Mouse (Mus musculus) hindbrain, embryonic 12.5 days (tissue): Measurements from ENCODE around the gene Vmn1r64. TPM values are rescaled to one million over a fixed set of nuclear protein-coding genes. Genes with fewer than 3 reads are reported as not detected.
"Not testable (repeated sequence)": the region's sequence is repeated elsewhere in the genome, so short reads cannot be mapped to it uniquely, and the experiment has no call there.

Experiments
- ATAC-seq: fragments of 200-750 bp; cut with Nextera tagmentation; 2 replicates; pipeline ENCODE4 v1.8.0; 2017; ENCODE audit warnings: moderate TSS enrichment; ENCODE audit not compliant: low FRiP score
- H3K27ac ChIP-seq: fragments of 300-500 bp; sonication (generic); 2 replicates; pipeline ENCODE4 v1.5.1; 2016; ENCODE audit warnings: mild to moderate bottlenecking
- H3K27me3 ChIP-seq: fragments of 300-500 bp; sonication (generic); 2 replicates; pipeline ENCODE4 v1.6.1; 2016; ENCODE audit warnings: mild to moderate bottlenecking
- H3K36me3 ChIP-seq: fragments of 300-500 bp; sonication (generic); 2 replicates; pipeline ENCODE4 v1.6.1; 2016; ENCODE audit warnings: mild to moderate bottlenecking
- H3K4me1 ChIP-seq: fragments of 300-500 bp; sonication (generic); 2 replicates; pipeline ENCODE4 v1.6.1; 2016
- H3K4me2 ChIP-seq: fragments of 300-500 bp; sonication (generic); replicated peaks from 2 replicates; pipeline ENCODE4 v1.6.1; 2016; ENCODE audit warnings: mild to moderate bottlenecking
- H3K4me3 ChIP-seq: fragments of 300-500 bp; sonication (generic); 2 replicates; pipeline ENCODE4 v1.5.1; 2016; ENCODE audit warnings: mild to moderate bottlenecking
- H3K9ac ChIP-seq: fragments of 300-500 bp; sonication (generic); 2 replicates; pipeline ENCODE4 v1.6.1; 2016; ENCODE audit warnings: mild to moderate bottlenecking, moderate library complexity
- H3K9me3 ChIP-seq: fragments of 300-500 bp; sonication (generic); replicated peaks from 2 replicates; pipeline ENCODE4 v1.6.1; 2016; ENCODE audit warnings: mild to moderate bottlenecking
- WGBS: fragments of 180-500 bp; shearing (Covaris S2); methylation state at CpG from one replicate; pipeline ENCODE4 v1.1.7; 2016; 5-methylcytosine and 5-hydroxymethylcytosine counted together
- polyA plus RNA-seq: library from polyadenylated mRNA; unstranded; fragments of >200 nt; fragmentation: Nextera tagmentation; extraction: Ambion mirVana; gene quantifications from 2 replicates; pipeline ENCODE4 v1.2.1, GENCODE M21; 2016

The Vmn1r64 gene
- polyA plus RNA-seq, result not detected in 2 replicates

GRCm38 (mm10) chr7:5884442-5884841 is at the start of gene Vmn1r64:
TSS of gene Vmn1r64 (minus strand) at chr7:5884542.
- H3K4me1 ChIP-seq, result no peaks in the 10 kb centered on the region
- no peak within 1 kb of the TSS for H3K27ac ChIP-seq
- peaks cover 32% of the 10 kb centered on the region for H3K9me3 ChIP-seq
- H3K27me3 ChIP-seq, result no peaks in the 10 kb centered on the region
- ATAC-seq, result no peak
- no peak within 1 kb of the TSS for H3K9ac ChIP-seq
- H3K4me3 ChIP-seq, result no peak within 1 kb of the TSS
- H3K4me2 ChIP-seq, result no peak within 1 kb of the TSS
- H3K36me3 ChIP-seq, result no peaks in the 10 kb centered on the region

- no peak for ATAC-seq
- Histone ChIP-seq H3K4me2 (no peak overlapping the region), H3K4me3 (no peak overlapping the region), H3K9me3 (peaks cover 38% of the 10 kb centered on the region), H3K36me3 (no peaks in the 10 kb centered on the region), H3K4me1 (no peaks in the 10 kb centered on the region), H3K27ac (no peak overlapping the region), H3K9ac (no peak overlapping the region), H3K27me3 (no peaks in the 10 kb centered on the region)
- 82% methylated on average over 4 of the region's 4 CpGs for WGBS
These were observed 14.9 kb upstream of the Vmn1r64 start for GRCm38 (mm10) chr7:5899238-5899637.

- peaks cover 40% of the 10 kb centered on the region for H3K9me3 ChIP-seq
- not testable (repeated sequence) for H3K4me2 ChIP-seq, H3K27ac ChIP-seq, ATAC-seq, H3K27me3 ChIP-seq, H3K4me3 ChIP-seq, H3K9ac ChIP-seq, H3K4me1 ChIP-seq, H3K36me3 ChIP-seq
- 77% methylated on average over 2 of the region's 2 CpGs for WGBS
These were observed 12.9 kb upstream of the Vmn1r64 start for GRCm38 (mm10) chr7:5897245-5897644.

Other genes starting within 250 kb of the Vmn1r64 start
- gene Vmn1r62, start 210.9 kb downstream of the Vmn1r64 start, polyA plus RNA-seq, result not detected in 2 replicates
- gene Vmn1r63, start 79.1 kb downstream of the Vmn1r64 start, polyA plus RNA-seq, result not detected in 2 replicates
- not detected in 2 replicates for gene Vmn1r65, start 126.5 kb upstream of the Vmn1r64 start, polyA plus RNA-seq
- gene Nlrp4c, start 160.6 kb upstream of the Vmn1r64 start, polyA plus RNA-seq, result not detected in 2 replicates